Mouse (Mus musculus) kidney, embryonic 15.5 days (tissue): Measurements from ENCODE around the gene Dnaaf2. TPM values are rescaled to one million over a fixed set of nuclear protein-coding genes. Genes with fewer than 3 reads are reported as not detected.

Experiments
- ATAC-seq: fragments of 200-750 bp; cut with Nextera tagmentation; replicated peaks from 2 replicates; pipeline ENCODE4 v1.8.0; 2017; ENCODE audit warnings: moderate TSS enrichment; ENCODE audit not compliant: low FRiP score
- H3K27ac ChIP-seq: fragments of 300-500 bp; sonication (generic); 2 replicates; pipeline ENCODE4 v1.5.1; 2015; ENCODE audit warnings: mild to moderate bottlenecking, inconsistent platforms
- H3K27me3 ChIP-seq: fragments of 300-500 bp; sonication (generic); 2 replicates; pipeline ENCODE4 v1.6.1; 2015; ENCODE audit warnings: inconsistent platforms
- H3K36me3 ChIP-seq: fragments of 300-500 bp; sonication (generic); 2 replicates; pipeline ENCODE4 v1.6.1; 2015; ENCODE audit warnings: inconsistent platforms
- H3K4me1 ChIP-seq: fragments of 300-500 bp; sonication (generic); 2 replicates; pipeline ENCODE4 v1.6.1; 2015; ENCODE audit warnings: inconsistent platforms
- H3K4me2 ChIP-seq: fragments of 300-500 bp; sonication (generic); 2 replicates; pipeline ENCODE4 v1.6.1; 2015; ENCODE audit warnings: moderate library complexity, mild to moderate bottlenecking, inconsistent platforms
- H3K4me3 ChIP-seq: fragments of 300-500 bp; sonication (generic); replicated peaks from 2 replicates; pipeline ENCODE4 v1.5.1; 2015; ENCODE audit warnings: mild to moderate bottlenecking, inconsistent platforms
- H3K9ac ChIP-seq: fragments of 300-500 bp; sonication (generic); 2 replicates; pipeline ENCODE4 v1.6.1; 2015; ENCODE audit warnings: mild to moderate bottlenecking, inconsistent platforms
- H3K9me3 ChIP-seq: fragments of 300-500 bp; sonication (generic); replicated peaks from 2 replicates; pipeline ENCODE4 v1.6.1; 2016; ENCODE audit warnings: inconsistent platforms
- WGBS: fragments of 180-500 bp; shearing (Covaris S2); methylation state at CpG from one replicate; pipeline ENCODE4 v1.1.7; 2015; ENCODE audit warnings: mixed read lengths; 5-methylcytosine and 5-hydroxymethylcytosine counted together
- polyA plus RNA-seq: library from polyadenylated mRNA; unstranded; fragments of >200 nt; fragmentation: Nextera tagmentation; extraction: Ambion mirVana; gene quantifications from 2 replicates; pipeline ENCODE4 v1.2.1, GENCODE M21; 2015

Dnaaf2 gene
- polyA plus RNA-seq, 1 experiment from 2014 or later, result 9.5 TPM

- H3K9ac ChIP-seq, result no peak overlapping the region
- ATAC-seq, result no peak
- no peak overlapping the region for H3K27ac ChIP-seq
- H3K4me3 ChIP-seq, result no peak overlapping the region
- peaks cover 95% of the 10 kb centered on the region for H3K36me3 ChIP-seq
- 93% methylated on average over 7 of the region's 7 CpGs for WGBS
- no peaks in the 10 kb centered on the region for H3K9me3 ChIP-seq
- no peak overlapping the region for H3K4me2 ChIP-seq
- H3K4me1 ChIP-seq, result no peaks in the 10 kb centered on the region
- no peaks in the 10 kb centered on the region for H3K27me3 ChIP-seq
Measured at GRCm38 (mm10) chr12:69214393-69214792, 16.2 kb upstream of the Dnaaf2 start.

DNA sequence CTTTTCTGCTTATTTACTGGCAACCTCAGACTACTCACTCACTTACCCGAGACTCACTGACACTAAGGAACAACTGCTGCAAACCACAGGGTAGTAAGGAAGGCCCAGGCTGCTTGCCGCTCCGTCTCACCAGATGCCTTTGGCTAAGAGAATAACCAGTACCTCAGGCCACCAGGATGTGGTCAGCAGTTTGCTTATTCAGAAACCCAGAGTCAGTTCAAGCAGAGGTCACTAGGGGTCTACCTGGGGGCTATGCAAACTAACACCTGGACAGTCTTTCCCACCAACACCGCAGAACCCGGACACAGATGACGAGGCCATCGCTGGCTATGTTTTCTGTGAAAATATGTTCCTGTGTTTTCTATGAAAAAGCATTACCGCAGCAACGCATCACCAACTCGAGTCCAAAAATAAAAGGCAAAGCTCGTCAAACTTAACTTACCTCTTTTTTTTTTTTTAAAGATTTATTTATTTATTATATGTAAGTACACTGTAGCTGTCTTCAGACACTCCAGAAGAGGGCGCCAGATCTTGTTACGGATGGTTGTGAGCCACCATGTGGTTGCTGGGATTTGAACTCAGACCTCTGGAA, 15.1 kb upstream of the Dnaaf2 start:
- WGBS, result 95% methylated on average over 13 of the region's 13 CpGs
- peaks cover 93% of the 10 kb centered on the region for H3K36me3 ChIP-seq
- H3K4me3 ChIP-seq, result no peak overlapping the region
- H3K4me1 ChIP-seq, result no peaks in the 10 kb centered on the region
- H3K9me3 ChIP-seq, result no peaks in the 10 kb centered on the region
- ATAC-seq, result no peak
- no peak overlapping the region for H3K9ac ChIP-seq
- H3K27ac ChIP-seq, result no peak overlapping the region
- no peak overlapping the region for H3K4me2 ChIP-seq
- no peaks in the 10 kb centered on the region for H3K27me3 ChIP-seq

GRCm38 (mm10) chr12:69211057-69211456, 12.8 kb upstream of the Dnaaf2 start:
- 81% methylated on average over 5 of the region's 5 CpGs for WGBS
- Histone ChIP-seq H3K4me3 (no peak overlapping the region), H3K4me1 (no peaks in the 10 kb centered on the region), H3K36me3 (peaks cover 90% of the 10 kb centered on the region), H3K9ac (no peak overlapping the region), H3K27me3 (no peaks in the 10 kb centered on the region), H3K4me2 (no peak overlapping the region), H3K27ac (no peak overlapping the region), H3K9me3 (no peaks in the 10 kb centered on the region)
- no peak for ATAC-seq

DNA sequence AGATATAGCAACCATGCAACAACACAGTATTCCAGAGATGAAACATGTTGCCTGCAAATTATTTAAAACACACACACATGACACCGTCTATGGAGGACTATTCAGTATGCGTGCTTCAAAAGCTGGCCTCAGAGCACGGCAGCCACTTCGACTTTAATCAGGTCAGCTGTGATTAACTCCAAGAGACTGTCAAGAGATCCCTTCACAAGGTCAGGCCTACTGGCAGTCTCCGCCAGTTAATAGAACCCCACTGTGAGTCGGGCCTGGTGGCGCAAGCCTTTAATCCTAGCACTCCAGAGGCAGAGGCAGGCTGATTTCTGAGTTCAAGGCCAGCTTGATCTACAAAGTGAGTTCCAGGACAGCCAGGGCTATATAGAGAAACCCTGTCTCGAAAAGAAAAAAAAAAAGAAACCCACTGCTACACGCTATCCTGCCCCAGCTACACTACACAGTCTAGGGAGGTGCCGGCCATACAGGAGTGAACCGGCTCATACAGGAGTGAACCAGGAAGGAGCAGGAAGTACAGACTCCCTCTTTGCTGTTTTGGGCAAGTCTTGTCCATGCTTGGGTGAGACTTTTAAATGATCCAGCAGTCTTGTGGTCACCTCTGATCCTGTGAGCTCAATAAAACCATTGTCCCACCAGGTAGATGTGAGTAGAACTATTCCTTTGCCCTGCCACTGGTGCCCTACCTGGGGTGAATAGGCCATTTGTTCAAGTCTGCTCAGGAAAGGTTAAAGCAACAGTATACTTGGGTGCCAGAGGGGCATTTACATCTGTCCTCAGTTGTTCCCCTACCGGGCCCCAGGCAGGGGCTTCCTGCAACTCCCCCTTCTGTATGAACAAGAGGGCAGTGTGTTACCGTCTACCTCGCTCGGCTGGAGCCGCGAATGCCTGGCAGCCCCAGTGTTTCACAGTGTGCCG, 12.1 kb upstream of the Dnaaf2 start:
- Histone ChIP-seq H3K9me3 (no peaks in the 10 kb centered on the region), H3K4me1 (no peaks in the 10 kb centered on the region), H3K4me3 (no peak overlapping the region), H3K27ac (no peak overlapping the region), H3K36me3 (peaks cover 87% of the 10 kb centered on the region), H3K9ac (no peak overlapping the region), H3K4me2 (no peak overlapping the region), H3K27me3 (no peaks in the 10 kb centered on the region)
- ATAC-seq, result peak; percentile 60
- 88% methylated on average over 18 of the region's 18 CpGs for WGBS

- Histone ChIP-seq H3K4me3 (no peak overlapping the region), H3K36me3 (peaks cover 79% of the 10 kb centered on the region), H3K9ac (no peak overlapping the region), H3K27me3 (no peaks in the 10 kb centered on the region), H3K9me3 (no peaks in the 10 kb centered on the region), H3K4me1 (no peaks in the 10 kb centered on the region), H3K27ac (no peak overlapping the region), H3K4me2 (no peak overlapping the region)
- ATAC-seq, result no peak
- WGBS, result 90% methylated on average over 2 of the region's 2 CpGs
Measured at GRCm38 (mm10) chr12:69208520-69208919, 10.3 kb upstream of the Dnaaf2 start.

DNA sequence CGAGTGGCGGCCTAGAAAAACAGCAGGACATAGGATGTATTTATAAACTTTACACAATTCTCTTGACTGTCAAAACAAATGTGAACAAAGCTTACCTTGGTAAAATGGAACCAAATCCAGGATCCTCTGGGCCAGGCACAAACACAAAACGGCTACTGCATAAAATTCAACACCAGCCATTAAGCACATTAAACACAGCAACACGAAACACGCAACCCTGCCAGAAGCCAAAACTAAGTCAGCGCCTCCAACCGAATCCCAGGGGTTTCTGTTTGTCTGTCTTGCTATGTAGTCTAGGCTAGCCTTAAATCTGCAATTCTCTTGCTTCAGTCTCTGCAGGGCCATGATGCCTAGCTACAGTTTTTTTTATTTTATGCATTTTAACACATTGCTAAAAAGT, 9.7 kb upstream of the Dnaaf2 start:
- H3K27me3 ChIP-seq, result no peaks in the 10 kb centered on the region
- H3K4me2 ChIP-seq, result no peak overlapping the region
- 91% methylated on average over 7 of the region's 7 CpGs for WGBS
- H3K4me1 ChIP-seq, result no peaks in the 10 kb centered on the region
- H3K36me3 ChIP-seq, result peaks cover 79% of the 10 kb centered on the region
- no peak overlapping the region for H3K9ac ChIP-seq
- no peaks in the 10 kb centered on the region for H3K9me3 ChIP-seq
- no peak overlapping the region for H3K4me3 ChIP-seq
- H3K27ac ChIP-seq, result no peak overlapping the region
- no peak for ATAC-seq

- no peaks in the 10 kb centered on the region for H3K9me3 ChIP-seq
- no peaks in the 10 kb centered on the region for H3K27me3 ChIP-seq
- ATAC-seq, result no peak
- H3K4me2 ChIP-seq, result no peak overlapping the region
- no peak overlapping the region for H3K4me3 ChIP-seq
- H3K9ac ChIP-seq, result no peak overlapping the region
- WGBS, result 97% methylated on average over 8 of the region's 8 CpGs
- no peaks in the 10 kb centered on the region for H3K4me1 ChIP-seq
- no peak overlapping the region for H3K27ac ChIP-seq
- peaks cover 79% of the 10 kb centered on the region for H3K36me3 ChIP-seq
Measured at GRCm38 (mm10) chr12:69207396-69207795, 9.2 kb upstream of the Dnaaf2 start.

DNA sequence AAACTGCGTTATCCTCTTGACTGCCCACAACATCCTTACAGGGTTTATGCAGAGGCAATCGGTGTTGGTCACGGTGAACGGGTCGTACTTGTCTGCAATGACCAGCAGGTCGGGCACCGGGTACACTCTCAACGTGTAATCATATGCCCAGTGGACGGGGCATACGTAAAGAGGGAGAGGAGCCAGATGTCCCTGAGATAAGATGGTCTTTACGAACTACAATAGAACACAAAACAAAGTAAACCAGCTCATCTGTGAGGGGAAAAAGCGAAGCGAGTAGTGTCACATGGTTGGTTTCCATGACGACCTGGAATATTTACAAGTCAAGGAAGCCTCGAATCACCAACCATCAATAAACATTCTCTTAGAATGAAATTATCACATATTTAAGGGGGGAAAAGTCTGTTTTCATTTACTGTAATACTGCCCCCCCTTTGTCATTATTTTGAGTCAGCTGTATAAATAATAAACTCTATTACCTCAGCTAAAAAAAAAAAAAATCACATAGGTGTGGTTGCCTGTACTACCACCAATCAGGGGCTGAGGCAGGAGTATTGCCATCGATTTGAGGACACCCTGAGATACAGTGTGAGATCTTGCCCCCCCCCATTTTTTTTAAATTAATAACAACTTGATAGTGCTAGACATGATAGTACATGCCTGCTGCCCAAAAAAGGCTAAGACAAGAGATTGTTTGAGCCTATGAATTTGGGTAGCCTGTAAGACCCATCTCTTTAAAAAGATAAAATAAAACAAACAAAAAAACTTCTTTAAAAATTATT, 6.0 kb upstream of the Dnaaf2 start, which contains the start of gene Gm49384:
Gene Gm49384 (minus strand): TSS at position 216 of the 782 bp plus-strand sequence.
- WGBS, result 87% methylated on average over 16 of the region's 16 CpGs
- Histone ChIP-seq H3K27ac (no peak within 1 kb of the TSS), H3K9ac (no peak within 1 kb of the TSS), H3K4me1 (peaks cover under 1% of the 10 kb centered on the region; the same call in 1 of the 2 replicates), H3K9me3 (no peaks in the 10 kb centered on the region), H3K36me3 (peaks cover 75% of the 10 kb centered on the region), H3K4me2 (no peak within 1 kb of the TSS), H3K27me3 (no peaks in the 10 kb centered on the region), H3K4me3 (no peak within 1 kb of the TSS)
- ATAC-seq, result no peak

- H3K4me3 ChIP-seq, result no peak overlapping the region; the same call in none of the 2 replicates
- ATAC-seq, result no peak
- H3K4me2 ChIP-seq, result peak overlapping the region; percentile 92; the same call in 1 of the 2 replicates
- peaks cover 22% of the 10 kb centered on the region for H3K4me1 ChIP-seq
- no peaks in the 10 kb centered on the region for H3K27me3 ChIP-seq
- H3K9ac ChIP-seq, result 0 out of 2 replicates have a peak overlapping the region, but pooled peaks have one; percentile 1
- no peaks in the 10 kb centered on the region for H3K9me3 ChIP-seq
- H3K36me3 ChIP-seq, result peaks cover 41% of the 10 kb centered on the region
- H3K27ac ChIP-seq, result no peak overlapping the region
Measured at GRCm38 (mm10) chr12:69198985-69199384, 756 bp upstream of the Dnaaf2 start.

DNA sequence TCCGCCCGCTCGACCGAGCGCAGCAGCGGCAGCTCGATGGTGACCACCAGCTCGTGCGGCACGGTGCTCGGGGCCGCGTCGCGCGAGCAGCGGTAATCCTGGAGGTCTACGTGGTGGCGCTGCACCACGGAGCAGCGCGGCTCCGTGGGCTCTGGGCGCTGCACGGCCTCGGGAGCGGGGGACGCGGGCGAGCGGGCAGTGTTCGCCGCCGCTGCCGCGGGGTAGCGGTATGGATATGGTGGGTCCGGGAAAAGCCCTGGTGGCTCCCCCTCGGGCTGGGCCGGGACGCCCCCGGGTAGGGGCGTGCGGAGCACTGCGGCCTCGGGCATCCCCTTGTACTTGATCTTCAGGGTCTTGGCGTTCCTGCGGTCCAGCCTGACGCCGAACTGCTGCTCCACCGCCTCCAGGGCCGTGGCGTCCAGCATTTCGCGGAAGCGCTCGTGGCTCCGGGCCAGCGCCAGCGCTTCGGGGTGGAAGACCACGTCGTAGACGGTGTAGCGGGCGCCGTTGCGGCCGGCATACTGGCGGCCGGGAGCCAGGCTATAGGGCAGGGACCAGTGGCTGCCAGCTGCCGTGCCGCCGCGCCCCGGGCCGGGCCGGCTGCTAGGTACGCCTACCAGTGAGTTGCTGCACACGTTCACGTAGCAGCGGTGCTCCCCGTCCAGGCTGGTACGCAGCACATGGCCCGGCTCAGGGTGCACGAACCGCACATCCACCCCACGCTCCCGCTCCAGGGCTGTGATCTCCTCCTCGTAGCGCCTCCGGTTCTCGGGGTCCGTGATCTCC, 658 bp downstream of the Dnaaf2 start:
- Histone ChIP-seq H3K4me3 (peak overlapping the region; percentile 94), H3K9ac (peak overlapping the region; percentile 80), H3K36me3 (peaks cover 32% of the 10 kb centered on the region), H3K4me1 (peaks cover 22% of the 10 kb centered on the region), H3K4me2 (peak overlapping the region; percentile 92), H3K27ac (peak overlapping the region; percentile 94), H3K27me3 (no peaks in the 10 kb centered on the region), H3K9me3 (no peaks in the 10 kb centered on the region)
- under 1% methylated on average over 93 of the region's 94 CpGs for WGBS
- ATAC-seq, result peak; percentile 79
